Mouse (Mus musculus) cerebellum, adult 18-20 months (tissue): ENCODE data around the gene Gm17651.

Experiments used
- DNase-seq, 2 experiments: peaks; one replicate each; pipeline ENCODE4 v3.0.0; 2021

Gm17651 gene

DNA sequence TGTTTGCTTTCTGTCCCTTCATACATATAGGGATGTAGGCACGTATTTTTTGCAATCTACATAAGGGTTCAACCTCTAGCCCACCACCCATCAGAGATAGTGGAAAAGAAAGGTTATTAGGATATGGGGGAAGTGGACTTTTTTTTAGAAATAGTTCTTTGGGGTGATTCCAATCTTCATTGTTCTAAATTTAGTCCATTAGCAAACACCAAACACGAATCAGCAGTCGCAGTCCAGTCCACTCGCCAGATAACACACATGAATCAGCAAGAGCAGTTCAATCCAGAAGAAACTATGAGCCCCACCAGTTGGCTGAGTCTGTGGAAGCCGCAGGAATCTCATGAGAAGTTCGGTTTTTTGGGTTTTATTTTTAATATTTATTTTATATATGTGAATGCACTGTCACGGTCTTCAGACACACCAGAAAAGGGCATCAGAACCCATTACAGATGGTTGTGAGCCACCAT is at the start of gene Gm17651:
TSS of gene Gm17651 (minus strand) at position 51 of the 467 bp plus-strand sequence.
- DNase-seq: no peak

DNA sequence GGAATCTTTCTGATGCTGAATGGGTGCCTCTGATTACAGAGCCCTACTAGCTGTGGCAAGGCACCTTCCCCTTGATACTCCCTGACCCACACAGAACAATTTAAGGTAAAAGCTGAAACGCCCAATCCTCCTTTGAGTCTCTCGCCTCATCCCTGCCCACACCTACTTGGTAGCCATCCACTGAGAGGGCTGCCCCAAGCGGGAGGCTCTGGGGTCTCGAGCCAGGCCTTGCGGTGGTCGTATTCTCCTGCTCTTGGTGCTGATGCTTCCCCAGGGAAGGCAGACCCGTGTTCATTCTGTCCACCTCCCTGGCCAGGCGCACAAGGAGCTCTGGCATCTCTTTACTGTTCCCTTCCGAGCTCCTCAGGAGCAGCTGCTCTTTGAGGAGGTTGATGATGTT is 44.6 kb upstream of the Gm17651 start:
- no peak for DNase-seq

DNA sequence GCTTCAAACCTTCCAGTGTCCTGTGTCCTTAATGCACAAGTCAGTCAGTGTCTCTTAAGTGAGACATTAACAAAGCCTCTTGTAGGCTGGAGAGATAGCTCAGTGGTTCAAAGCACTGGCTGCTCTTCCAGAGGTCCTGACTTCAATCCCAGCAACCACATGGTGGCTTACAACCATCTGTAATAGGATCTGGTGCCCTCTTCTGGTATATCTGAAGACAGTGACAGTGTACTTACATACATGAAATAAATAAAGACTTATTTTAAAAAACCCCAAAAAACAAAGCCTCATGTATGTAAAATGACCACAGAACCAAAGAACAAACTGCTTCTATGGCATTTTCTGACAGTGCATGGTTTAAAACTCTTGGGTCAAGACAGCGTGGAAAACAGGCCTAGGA is 41.4 kb upstream of the Gm17651 start:
- no peak for DNase-seq

DNA sequence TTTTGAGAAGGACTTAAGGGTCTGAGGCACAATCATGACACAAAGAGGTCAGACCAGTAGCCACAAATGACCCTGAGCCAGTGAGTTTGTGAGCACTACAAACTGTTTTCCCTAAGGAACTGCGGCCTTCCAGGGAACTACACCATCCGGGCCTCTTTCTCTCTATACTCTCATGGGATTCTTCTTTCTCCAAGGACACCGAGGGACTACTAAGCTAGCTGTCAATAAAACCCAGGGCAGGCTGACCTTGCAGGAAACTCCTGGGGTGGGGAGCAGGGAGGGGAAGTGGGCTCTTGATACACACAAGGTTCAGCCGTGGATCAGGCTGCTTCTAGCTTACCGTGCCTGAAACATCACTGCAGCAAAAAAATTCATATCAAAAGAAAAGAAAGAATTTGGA is 36.4 kb upstream of the Gm17651 start:
- DNase-seq: no peak

DNA sequence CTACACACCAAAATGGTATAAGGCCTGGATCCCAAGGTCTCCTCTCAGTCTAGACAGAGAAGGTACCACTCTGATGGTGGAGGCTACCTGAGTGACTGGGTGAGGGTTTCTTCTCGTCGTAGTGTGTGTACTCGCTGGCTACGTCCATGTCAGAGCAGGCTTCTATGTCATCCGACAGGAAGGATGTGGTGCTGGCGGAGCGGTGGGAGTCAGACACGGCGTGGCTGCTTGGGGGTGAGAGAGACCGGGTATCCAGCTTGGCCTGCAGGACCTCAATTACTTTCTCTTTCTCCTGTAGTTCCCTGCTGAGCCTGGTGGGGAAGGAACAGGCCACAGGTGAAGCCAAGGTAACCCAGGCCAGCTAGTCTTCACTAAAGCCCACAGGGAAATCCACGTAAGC is 35.6 kb upstream of the Gm17651 start:
- no peak for DNase-seq

DNA sequence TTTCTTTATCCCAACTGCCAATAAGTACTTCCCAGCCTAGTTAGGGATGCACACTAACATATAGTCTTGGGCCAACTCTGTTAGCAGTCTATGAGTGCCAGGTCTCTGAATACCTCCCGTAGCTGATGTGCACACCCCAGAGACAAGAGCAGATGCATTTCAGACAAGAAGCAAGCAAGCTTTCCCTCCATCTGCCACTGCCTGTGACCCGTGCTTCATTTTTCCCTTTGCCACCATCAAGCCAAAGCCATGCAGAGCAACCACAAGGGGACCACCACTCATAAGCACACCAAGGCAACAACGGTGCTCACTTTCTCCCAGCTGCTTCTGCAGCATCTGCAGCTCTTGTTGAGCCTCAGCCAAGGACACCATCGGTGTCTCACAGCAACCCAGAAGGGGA is 32.1 kb upstream of the Gm17651 start:
- DNase-seq: no peak

DNA sequence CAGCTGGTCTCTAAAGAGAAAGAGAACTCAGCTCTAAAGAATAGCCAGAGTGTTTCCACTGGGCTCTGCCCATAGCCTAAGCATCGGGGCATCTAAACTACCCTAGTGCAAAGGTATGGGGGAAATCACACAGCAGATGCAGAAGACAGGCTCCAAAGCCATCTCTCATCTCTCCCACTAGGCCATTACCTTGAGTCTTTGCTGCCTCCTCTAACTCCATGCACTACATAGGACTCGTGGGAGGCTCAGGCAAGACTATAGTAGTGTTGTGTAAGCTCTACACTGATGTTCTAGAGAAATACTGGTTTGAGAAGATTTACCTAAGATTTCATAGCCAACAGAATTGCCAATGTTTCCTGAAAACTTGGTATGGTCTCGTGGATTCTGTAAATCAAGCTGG is 31.0 kb upstream of the Gm17651 start:
- DNase-seq: no peak

DNA sequence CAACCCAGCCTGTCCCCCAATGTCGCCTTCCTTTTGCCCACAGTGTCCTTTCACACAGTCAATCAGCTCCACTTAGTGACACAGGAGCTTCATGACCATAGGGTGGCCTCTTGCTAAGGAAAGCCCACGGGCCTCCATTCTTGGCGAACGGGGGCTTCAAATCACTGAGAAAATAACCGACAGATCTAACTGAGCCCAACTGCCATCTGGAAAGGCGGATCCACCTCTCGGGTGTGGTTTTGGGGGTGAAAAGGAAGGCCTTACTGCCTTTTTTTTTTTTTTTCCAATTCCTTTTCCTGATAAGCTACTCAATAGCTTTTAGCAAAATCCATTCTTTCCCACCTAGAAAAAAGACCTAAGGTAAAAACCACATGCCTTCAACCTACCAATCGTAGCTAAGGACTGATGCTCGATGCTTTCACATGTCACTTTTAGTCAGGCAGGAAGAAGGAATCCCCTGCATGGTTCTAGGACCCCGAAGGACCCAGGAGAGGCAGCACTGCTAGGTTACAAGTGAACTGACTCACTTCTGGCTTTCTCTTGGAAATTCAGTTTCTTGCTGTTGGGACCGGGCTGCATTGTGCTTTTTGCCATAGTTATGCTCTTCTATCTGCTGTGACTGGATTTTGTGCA is 28.1 kb upstream of the Gm17651 start:
- no peak for DNase-seq

DNA sequence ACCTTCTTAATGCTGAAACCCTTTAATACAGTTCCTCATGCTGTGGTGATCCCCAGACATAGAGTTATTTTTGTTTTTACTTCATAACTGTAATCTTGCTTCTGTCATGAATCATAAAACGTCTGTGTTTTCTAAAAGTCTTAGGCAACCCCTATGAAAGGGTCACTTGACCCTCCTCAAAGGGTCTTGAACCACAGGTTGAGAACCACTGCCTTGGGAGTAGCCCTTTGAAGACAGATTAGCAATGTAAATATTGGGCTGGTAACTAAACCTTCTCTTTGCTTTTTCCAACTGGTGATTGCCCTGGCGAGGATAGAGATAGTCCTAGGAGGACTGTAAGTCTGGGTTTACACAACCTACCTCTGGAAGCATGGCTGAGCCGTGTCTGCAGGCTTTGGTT is 26.7 kb upstream of the Gm17651 start:
- DNase-seq: no peak

DNA sequence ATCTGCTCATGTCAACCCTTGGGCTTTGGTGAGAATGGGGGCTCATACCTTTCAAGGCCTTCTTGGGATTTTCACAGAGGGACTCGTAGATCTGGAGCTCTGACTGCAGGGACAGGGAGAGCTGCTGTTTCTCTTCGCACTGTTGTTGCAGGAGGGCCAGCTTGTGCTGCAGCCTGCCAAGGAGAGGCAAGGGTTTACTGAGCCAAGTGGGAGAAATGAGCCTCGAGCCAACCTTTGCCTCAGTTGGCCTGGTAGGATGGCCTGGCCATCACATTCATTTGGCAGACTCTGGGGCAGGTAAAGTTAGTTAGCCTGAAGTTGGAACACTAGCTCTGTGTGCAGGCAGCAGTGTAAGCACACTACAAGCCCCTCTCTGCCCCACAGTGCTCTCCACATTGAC is 24.6 kb upstream of the Gm17651 start:
- DNase-seq: no peak

DNA sequence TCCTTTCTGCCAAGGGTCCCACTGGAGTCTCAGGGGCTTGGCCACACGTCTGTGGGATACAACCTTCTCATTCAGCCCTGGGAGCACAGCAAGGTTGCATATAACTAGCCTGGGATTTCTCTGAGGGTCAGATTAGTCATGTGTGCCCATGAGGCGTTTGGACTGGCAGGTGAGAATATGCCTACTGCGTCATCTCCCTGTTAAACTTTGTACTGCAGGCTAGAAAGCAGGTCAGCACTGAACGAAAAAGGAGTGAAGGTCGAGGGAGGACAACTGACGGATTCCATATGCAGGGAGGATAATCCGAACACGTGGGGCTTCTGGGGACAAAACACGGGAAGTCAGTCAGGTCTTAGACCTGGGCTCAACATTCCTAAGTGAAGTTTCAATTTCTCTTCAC is 22.8 kb upstream of the Gm17651 start:
- DNase-seq: no peak

DNA sequence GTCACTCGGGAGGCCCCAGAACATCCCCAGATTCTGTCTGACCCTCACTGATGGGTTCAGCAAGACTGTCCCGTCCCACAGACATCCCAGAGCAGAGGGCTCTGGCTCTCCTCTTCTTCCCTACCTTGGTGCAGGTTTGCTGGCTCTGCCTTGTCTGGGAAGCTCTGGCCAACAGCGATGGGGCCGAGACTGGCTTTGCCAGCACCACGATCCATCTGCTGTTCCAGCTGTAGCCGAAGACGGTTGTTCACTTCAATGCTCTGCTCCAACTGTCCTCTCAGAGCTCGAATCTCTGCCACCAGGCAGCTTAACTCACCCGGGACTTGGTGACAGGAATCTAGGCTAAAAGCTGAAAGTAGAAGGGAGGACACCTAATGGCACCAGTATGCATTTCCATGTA is 22.4 kb upstream of the Gm17651 start:
- no peak for DNase-seq

DNA sequence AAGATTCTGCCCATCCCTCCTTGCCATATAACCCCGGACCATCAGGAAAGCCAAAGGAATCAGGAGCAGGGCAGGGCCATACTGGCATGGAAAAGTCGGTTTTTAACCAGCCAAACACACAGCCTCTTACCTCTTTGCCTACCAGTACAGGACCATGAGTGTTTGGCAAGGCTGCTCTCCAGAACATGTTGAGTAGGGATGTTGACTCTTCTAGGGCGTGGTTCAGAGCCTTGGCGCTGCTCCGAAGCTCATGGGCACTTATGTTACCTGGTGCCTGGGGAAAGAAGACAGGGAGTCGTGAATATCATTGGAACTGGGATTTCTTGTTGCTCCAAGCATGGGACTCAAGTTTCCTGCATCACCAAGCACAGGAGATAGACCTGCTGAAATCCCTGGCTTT is 19.3 kb upstream of the Gm17651 start:
- no peak for DNase-seq

DNA sequence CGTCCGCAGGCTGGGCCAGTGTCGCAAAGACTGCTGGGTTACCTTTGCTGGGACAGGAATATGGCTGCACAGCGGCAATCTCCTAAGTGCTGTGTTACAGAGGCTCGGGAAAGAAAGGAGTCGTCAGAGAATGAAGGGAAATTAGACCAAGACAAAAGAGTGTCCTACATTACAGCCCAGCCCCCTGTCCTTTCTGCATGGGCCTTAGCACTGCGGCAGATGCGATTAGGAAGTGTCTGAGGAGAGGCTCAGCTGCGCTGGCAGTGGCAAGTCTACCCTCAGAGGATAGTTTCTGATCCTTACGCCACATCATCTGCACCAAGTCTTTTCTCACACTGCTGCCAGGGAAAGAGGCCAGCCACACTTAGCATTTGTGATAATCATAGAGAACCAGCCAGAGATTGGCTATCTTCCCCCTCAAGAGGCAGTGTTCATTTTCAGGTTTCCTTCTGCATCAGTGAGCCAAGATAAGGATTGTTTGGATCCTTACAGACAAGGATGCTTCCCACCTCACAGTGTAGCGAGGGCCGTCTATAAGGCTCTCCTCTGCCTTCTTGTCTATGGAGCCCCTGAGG is 17.0 kb upstream of the Gm17651 start:
- DNase-seq: no peak

DNA sequence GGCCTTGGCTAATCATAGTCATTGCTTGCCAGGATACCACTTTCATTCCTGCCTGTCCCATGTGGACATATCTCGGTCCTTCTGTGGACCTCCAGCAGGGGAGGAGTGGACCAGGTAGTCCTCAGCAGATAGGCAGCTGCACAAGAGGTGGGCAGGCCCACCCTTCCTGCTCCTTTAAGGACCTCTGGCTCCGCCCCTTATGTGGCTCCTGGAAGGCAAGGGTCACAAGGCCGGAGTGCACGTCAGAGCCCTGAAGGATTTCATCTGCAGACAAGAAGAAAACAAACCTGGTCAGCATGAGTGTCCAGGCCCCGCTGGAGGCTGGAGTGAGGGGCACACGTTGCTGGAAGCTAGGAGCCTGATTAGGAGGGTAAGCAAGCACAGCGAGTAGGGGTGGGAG is 16.1 kb upstream of the Gm17651 start:
- no peak for DNase-seq

DNA sequence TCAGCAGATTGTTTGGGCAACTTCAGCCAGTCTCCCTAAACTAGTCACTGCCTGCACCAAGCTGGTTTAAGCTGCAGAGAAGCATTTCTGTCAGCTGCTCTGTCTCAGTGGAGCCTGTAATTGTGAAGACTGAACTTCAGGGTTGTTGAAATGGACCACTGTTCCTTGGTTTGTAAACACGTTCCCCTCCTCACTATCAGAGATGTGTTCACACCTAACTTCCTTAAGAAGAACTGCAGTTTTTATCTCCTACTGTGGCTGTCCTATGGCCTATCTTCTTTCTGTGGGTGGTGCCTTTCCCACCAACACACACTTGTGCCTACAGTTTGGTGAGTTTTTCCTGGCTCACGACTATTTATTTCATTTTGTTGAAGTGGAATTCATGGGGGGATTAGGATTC is 14.8 kb upstream of the Gm17651 start:
- no peak for DNase-seq

DNA sequence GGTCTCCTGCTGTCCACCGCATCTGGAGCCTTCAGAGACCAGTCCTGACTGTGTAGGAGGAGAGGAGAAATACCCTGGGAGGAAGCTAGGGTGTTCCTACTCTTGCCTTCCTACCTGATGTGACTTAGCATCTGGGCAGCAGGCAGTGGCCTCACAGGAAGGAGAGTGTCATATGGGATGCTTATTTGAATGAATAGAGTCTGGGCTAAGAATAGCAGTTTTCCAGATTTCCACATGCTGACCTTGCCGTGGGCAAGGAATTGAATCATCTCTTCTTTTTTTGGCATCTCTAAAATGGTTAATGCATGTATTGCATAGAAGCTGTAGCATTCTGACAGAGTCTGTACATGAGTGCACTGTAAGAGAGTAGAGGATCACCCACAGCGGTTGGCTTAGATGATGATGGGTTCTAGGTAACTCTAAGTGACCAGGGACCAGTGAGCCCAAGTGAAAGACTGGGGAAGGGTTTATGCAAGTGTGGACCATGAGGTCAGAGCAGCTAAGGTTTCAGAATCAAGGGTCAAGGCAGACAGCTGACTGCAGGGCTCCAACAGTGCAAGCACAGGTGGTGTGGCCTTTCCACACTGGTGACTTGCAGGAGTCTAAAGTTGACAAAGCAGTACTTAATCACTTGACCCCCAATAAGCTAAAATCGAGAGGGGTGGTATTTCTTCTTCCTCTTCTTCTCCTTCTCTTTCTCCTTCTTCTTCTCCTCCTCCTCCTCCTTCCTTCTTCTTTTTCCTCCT is 12.1 kb upstream of the Gm17651 start:
- DNase-seq: no peak

DNA sequence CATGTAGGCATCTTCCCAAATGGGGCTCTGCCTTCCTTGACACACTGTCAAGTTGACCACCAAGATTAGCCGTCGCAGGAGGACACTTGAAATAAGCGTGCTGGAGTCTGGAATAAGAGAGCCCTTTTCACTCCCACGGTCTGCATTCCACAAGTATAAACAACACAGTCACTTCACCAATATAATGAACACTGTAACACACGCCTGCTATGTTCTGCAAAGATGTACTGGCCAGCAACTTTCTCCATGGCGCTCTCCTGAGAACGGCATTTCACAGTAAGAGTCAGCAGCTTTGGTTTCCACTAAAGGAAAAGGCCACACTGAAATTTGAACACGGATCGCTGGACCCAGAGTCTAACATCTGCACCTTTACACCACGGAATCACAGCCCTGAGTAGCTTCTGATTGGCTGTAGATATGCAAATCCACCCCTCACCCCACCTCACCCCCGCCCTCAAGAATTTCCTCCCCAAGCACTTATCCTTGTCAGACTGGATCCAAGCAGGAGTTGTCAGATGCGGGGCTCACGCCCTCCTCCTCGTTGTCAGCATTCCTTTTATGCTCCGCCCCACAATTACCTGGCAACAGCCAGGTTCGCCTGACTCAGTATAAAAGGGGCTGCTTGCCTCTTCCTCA is 9.2 kb upstream of the Gm17651 start:
- DNase-seq: no peak

DNA sequence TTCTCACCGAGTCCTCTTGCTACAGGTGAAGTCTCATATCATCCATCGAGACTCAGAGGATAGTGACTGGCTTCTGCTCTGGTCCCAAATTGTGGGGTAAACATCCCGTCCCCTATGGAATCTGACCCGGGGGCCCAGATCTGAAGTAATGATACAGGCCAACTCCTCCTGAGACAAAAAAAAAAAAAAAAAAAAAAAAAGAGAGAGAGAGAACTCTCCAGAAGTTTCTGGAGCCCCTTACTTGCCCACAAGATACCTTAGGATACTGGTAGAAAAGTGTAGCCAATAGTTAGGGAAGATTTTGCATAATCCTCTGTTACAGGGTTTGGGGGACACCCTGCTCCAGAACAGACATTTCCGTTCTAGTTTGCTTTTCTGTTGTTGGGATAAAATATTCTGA is 8.1 kb upstream of the Gm17651 start:
- DNase-seq: no peak

DNA sequence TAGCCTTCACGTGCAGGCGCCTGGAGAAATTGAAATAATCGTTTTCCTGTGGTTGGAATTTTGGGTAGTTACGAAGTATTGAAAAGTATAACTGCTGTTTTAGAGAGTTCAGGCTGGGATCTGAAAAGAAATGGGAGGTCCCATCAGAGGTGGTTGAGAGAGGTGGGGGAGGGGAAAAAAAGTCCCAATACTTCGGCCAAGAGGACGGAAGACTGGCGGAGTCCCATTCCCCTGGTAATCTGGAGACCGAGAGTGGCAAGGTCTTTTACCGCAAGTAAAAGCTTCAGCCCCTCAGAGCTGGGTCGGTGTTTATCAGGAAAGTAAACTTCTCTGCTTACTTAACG is 7.6 kb upstream of the Gm17651 start:
- DNase-seq: no peak

DNA sequence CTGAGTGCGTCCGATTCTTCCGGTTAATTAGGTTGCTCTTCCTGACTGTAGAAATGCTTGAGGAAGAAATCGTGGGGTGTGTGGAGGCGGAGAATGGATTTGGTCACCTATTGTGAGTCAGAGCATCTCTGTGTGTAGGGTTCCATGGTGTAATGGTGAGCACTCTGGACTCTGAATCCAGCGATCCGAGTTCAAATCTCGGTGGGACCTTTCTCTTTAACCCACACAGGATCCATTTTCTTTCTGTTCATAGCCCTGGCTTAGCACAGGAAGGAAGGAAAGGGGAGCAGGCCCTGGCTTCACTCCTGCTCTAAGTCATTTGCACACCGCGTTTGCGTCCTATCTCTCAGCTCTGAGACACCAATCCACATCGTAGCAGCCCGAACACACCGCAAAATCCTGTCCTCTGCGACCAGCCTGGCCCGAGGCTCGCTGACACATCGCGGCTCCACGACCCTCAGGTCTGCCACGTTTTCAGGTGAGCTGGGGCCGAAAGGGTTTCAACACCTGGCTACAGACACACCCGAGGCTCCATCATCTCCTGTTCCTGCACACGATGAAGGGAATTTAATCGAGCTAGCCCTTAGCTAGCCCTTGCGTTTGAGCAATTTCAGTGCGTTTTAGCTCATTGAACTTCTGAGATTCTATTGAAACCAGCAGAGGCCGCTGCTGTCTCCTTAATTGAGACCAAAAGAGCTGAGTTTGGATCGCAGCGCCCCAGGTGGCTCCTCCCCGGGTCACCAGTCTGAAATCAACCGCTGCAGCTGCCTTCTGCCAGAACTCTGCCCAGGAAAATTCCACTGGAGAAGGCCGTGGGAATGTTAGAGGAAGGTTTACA is 7.0 kb upstream of the Gm17651 start:
- DNase-seq: peak; percentile 68 to 70

DNA sequence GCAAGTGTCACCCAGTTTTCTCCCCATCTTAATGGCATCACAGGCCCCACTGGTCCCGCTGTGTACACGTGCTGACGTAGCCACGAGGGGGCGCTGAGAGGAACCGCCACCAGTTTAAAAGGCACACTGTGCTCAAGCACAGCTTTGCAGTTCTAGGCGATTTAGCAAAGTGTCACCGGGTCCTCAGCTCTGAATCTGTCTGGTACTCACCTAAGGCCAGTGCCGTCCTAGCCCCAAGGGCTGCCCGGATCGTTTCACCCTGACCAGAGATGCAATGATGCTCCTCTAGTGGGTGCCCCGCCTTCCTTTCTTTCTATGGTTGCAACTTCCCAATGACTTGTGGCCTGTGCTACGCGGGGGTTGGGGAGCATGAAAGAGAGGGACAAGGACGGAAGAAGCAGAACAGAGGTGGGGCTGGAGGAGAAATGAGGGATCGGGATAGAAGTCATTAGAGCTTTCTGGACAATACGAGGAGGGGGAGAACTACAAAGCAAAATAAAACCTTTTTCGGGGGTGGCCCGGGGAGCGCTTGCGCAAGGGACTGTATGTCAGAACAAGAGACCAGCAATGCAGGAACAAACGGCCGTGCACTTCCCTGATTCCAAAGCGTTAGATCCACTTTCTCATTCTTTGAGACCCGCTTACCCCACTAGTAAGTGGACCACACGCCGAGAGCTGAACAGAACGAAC is 6.3 kb upstream of the Gm17651 start:
- peak; percentile 81 to 83 for DNase-seq

DNA sequence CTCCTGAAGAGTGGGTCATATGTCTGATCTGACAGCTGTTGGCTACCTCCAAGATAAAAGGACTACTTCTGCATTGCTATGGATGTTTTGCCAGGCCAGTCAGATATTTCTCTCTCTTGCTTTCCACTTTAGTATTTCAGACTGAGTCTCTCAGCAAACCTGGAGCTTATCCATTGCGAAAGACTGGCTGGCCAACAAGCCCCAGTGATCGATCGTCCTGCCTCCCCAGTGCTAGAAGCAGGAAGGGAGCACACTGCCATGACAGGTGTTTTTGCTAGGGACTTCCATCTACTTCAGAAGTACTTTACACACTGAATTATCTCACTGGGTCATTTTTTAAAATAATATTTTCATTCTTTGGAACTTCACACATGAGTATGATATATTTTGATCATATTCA is 3.9 kb upstream of the Gm17651 start:
- DNase-seq: no peak
